Mouse (Mus musculus): ENCODE measurements around the gene Ssr3. TPM values are rescaled to one million over a fixed set of nuclear protein-coding genes. Genes with fewer than 3 reads are reported as not detected.
A peak's percentile ranks its signal among the peaks of the same experiment; 100 is the strongest.
"Not testable (repeated sequence)": the region's sequence is repeated elsewhere in the genome, so short reads cannot be mapped to it uniquely, and the experiment has no call there.

Ssr3 gene
- 100 to 1,000 TPM; 155 to 195 TPM for total RNA-seq (2021)
- long read RNA-seq, experiment 1, transcript Ssr3-201 (5 exons, 2,957 nt) = major isoform, 114 of 118 reads
- long read RNA-seq, experiment 1, partial matches to known transcripts = 0 of 118 reads
- long read RNA-seq, experiment 1, other reads (novel, unspliced or antisense) = 2 of 118 reads
- long read RNA-seq, experiment 2, transcript Ssr3-201 (5 exons, 2,957 nt) = major isoform, 137 of 164 reads
- long read RNA-seq, experiment 2, partial matches to known transcripts = 2 of 164 reads
- long read RNA-seq, experiment 2, other reads (novel, unspliced or antisense) = 19 of 164 reads

DNA sequence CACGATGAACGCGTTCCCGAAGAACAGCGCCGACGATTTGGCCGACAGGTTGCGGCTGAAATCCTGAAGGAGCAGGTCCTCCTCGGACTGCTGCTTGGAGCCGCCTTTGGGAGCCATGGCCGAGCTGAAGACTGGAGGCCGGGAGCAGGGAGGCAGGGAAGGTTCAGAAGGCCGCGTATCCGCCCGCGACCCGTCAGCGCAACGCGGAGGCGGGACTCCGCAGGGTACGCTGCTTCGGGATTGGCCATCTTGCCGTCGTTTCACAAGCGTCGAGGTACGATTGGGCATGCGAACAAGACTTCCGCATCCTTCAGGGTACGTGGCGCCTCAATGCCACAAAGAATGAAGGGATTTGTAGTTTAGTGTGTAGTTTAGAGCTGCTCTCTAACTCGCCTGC lies at the start of gene Ssr3:
Gene Ssr3, minus strand, starts transcription at position 203 of the 397 bp plus-strand sequence.
- peak; percentile 89 to 90 for DNase-seq (ENCODE audit: low spot score in 2 of 2)

DNA sequence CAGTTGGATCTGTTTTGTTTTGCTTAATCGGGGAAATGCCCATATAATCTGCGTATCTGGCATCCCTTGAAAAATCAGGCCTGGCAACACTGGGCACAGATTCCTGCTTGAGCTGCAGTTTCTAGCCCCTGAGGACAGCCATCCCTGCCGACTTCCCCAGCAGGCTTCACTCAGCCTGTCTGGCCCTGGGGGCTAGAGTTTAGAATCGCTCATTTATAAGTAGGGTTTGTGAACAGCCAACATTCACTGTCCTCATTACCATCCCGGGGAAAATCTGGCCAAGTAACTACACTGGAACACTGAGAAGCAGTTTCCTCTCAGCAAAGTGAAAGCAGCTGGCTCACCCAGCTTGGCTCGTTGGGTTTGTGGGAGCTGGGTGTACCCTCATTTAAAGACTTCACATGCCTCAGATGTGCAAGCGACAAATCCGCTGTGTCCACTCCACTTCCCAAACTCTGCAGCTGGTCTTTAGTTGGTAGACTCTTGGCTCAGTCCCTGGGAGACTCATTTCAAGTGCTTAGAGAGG lies 49.2 kb upstream of the Ssr3 start:
- no peak for DNase-seq (ENCODE audit: low spot score in 2 of 2)

DNA sequence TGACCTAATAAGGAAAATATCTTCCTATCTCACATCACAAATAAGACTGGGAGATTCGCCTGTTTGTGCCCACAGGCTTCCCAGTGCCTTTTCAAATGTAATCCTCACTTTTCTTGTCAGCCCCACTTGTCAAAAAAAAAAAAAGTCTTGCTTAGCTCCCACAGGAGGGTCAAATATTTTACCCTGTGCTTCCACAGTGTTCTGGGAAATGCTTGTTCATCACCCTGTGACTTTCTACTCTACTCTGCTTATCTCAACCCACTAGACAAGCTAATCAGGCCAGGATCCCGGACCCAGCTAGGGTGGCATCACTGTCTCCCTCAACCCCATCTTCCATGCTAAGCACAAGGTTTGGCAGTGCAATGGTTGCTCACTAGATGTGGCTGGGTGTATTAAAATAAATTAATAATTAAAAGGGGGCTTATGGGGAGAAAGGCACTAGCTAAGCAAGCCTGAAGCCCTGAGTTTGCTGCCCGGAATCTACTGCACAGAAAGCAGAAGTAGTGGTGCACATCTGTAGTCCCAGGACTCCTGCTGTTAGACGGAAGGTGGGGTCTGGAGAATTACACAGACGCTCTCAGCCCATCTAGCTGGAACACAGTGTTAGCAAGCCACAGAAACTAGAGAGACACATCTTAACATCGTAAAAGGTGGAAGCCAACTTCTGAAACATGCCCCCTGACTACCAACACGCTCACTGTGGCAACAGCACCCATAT lies 46.2 kb upstream of the Ssr3 start:
- DNase-seq (ENCODE audit: low spot score in 2 of 2) = no peak

DNA sequence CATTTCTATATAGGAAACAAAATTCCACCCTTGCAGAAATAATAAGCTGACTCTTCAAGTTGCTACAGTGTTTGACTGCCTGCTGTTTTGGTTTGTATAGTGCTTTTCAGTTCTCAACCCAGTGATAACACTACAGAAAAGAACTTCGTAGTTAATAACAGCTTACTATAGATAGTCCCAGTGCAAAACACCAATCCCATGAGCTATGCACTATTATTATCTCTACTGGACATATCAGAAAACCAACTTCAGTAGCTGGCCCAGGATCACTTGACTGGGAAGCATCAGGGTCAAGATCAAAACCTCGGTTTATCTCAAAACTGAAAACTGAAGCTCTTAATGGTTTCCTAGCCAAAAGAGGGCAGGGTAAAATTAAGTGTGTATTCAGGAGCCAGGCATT lies 43.4 kb upstream of the Ssr3 start:
- no peak for DNase-seq (ENCODE audit: low spot score in 2 of 2)

DNA sequence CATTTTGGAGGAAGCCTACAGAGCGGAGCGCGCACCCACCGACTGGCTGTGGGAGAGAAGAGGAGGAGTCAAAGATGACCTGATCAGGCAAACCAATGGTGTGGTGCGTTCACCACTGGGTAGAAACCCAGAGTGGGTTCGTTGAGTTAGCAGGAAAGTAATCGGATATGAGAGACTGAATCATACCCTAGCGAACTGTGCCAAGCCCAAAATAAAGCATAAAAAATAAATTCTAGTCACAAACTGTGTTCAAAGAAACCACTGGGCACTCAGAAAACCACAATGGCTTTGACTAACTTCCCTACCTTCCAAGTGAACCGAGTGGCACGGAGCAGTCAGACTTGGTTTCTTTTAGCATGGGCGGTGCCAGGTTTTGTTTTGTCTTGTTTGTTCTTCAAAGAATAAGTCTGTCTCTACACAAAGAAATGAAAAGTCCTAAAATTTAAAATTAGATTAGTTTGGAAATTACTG lies 42.7 kb upstream of the Ssr3 start:
- DNase-seq (ENCODE audit: low spot score in 2 of 2) = no peak

DNA sequence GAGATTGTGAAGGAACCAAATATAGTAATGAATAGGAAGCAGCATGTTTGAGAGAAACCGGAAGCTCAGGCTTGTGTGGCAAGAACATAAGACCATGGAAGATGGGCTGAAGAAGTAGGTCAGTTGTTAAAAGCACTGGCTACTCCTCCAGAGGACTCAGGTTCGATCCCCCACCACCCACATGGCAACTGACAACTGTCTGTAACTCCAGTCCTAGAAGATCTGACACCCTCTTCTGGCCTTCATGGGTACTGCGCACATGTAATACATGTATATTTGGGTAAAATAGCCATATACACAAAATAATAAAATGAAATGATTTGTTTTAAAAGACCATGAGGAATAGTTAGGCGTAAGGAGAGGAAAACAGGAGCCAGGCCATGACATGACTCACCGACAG lies 39.8 kb upstream of the Ssr3 start:
- DNase-seq (ENCODE audit: low spot score in 2 of 2) = no peak

DNA sequence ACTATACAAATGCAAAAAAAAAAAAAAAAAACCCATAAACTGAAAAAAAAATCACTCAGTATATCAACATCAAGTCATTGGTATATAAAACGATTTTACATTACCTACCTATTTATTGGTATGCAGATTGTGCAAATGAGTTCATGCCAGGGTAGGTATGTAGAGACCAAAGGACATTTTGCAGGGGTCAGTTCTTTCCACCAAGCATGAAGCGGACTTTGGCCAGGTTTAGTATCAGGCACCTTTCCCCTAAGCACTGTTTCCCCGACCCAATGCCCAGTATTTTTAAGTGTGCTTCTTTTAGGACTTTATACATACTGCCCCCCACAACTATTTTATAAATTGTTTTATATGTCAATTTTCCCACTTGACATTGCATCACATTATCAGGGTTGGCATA lies 27.3 kb upstream of the Ssr3 start:
- no peak for DNase-seq (ENCODE audit: low spot score in 2 of 2)

DNA sequence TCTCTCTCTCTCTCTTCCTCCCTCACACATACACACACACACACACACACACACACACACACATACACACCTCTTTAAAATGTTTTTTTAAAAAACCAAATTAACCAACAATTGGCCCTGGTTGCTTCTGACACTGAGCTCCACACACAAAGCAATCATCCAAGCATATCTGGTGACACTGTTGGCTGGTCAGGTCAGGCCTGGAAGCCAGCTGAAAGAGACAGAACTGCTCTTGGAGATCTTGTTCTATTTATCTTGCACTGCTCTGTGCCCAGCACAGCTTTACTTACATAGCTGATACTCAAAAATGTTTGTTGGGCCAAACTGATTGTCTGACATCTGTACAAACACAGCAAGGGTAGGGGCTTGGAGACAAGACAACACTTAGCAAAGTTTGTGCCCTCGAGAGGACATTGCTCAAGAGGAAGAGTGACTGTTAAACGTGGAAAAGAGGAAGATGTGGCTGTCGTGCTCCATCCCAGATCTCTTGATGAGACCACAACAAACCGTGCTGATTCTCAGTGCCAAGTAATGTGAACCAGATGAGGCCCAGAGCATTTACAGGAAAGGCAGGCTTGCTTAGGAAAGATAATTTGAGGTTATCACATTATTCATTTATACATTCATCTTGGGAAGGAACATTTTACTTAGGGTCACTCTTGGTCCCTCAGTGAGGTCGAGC lies 25.6 kb upstream of the Ssr3 start:
- no peak for DNase-seq (ENCODE audit: low spot score in 2 of 2)

DNA sequence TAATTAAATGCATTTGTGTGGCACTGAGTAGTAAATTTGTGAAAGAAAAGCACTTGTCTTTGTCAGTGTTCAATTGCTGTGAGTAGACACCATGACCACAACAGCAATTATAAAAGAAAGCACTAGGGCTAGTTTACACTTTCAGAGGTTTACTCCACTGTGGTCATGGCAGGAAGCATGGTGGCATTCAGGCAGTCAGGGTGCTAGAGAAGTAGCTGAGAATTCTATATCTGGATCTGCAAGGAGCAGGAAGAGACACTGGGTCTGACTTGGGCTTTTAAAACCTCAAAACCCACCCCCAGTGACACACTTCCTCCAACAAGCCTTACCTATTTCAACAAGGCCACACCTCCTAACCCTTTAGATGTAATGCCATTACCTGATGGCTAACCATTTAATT lies 24.1 kb upstream of the Ssr3 start:
- no peak for DNase-seq (ENCODE audit: low spot score in 2 of 2)

DNA sequence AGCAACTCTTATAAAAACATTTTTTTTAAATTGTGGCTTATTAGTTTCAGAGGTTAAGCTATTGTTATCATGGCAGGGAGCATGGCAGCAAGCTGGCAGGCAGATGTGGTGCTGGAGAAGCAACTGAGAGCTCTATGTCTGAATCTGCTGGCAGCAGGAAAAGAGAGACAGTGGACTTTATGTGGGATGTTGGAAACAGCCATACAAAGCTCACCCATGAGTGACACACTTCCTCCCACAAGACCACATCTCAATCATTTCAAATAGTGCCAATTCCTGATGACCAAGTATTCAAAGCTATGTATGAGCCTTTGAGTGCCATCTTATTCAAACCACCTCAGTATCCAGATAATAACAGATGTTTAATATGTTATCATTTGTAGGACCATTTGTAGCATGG lies 15.5 kb upstream of the Ssr3 start:
- no peak for DNase-seq (ENCODE audit: low spot score in 2 of 2)

DNA sequence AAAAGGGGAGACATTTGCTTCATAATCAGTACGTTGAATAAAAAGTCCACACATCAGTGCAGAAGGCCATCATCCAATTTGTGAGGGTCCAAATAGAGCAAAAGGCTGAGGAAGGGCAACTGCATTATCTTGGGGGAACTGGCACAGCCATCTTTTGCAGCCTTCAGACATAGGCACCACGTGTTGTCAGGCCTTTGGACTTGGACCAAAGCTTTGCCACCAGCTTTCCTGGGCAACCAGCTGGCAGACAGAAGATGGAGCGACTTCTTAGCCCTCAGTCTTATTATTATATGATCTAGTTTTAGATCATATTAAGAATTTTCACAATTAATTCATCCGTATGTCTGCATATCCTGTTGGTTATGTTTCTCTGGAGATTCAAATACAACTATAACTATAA lies 13.4 kb upstream of the Ssr3 start:
- no peak for DNase-seq (ENCODE audit: low spot score in 2 of 2)

DNA sequence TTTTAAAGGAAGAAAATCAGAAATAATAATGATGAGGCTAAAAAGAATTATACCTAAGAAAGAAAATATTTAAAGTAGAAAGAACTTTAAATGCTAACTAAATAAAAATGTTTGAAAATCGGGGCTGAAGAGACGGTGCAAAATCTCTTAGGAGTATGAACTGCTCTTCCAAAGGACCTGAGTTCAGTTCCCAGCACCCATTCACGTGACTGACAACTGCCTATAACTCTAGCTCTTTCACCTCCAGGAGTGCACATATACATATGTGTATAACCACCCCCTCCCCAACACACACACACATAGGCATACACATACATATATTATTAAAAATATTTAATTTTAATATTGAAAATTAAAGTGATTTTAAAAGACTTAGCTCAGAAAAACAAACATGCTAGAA lies 5.1 kb upstream of the Ssr3 start:
- DNase-seq (ENCODE audit: low spot score in 2 of 2) = no peak

DNA sequence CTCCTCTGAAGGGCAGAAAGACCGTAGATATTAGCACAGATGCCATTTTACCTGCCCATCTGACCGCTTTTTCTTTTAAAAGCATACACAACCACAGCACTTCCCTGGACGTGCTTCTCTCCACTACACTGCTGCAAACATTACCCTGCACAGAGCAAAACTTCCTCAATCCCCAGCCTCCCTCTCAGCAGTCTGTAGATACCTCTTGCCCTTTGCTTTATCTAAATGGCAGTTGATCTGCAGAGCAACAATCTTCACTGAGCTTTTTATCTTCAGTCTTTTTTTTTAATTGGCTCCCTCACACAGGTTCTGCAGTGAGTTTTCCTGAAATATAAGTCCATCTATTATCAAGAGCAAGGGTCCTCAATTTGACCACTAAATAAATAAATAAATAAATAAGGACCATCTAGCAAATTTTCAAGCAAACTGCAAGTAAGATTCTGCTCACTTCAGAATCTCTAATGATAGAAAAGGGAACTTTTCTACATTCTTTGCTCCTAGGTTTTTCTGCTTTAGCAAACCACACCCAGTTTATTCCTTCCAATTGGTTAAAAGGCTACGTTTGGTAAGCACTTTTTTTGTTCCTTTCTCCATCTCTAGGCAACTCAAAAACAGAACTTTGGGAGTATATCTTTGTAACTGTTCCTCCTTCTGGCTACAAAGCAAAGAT lies 4.5 kb upstream of the Ssr3 start:
- DNase-seq (ENCODE audit: low spot score in 2 of 2) = no peak

DNA sequence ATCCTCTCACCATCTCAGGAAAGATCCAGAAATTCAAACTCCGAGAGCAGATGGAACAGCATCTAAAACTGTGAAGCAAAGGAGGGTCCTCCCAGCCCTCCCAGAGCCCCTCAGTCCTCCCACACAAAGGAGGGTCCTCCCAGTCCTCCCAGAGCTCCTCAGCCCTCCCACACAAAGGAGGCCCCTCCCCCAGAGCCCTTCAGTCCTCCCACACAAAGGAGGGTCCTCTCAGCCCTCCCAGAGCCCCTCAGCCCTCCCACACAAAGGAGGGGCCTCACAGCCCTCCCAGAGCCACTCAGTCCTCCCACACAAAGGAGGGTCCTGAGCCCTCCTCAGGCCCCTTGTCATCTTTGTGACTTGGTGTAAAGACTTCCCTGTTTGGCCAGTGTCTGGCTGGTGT lies 2.7 kb upstream of the Ssr3 start:
- not testable (repeated sequence) for DNase-seq (ENCODE audit: low spot score in 2 of 2)

DNA sequence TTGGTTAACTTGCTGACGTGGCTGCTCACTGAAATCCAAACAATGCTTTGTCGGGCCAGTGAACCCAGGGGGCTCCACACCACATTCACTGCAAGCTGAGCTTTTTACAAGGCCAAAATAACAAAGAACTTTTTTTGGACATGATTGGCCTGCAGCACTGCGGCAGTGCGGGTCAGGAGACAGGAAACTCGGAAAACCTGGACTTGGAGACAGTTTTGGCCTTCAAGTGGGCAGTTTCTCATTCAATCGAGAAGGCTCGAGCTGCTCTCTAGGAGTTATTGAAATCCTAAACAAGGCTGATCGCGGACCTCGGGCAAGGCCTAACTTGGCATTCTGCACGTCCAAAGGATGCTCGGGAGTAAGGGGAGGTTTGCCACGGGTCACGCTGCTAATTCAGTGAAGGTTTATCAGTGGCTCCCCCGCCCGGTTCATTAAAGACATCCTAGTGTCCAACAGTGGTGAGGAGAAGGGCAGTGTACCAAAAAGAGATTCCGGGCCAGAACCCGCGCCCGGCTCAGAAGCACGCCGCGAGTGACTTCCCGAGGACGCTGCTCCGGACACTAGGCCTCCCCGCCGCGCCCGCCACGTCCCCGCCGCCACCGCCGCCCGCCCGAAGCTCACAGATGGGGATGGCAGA lies 521 bp downstream of the Ssr3 start:
- peak in 1 of 2 experiments; percentile 22 for DNase-seq (ENCODE audit: low spot score in 2 of 2)

DNA sequence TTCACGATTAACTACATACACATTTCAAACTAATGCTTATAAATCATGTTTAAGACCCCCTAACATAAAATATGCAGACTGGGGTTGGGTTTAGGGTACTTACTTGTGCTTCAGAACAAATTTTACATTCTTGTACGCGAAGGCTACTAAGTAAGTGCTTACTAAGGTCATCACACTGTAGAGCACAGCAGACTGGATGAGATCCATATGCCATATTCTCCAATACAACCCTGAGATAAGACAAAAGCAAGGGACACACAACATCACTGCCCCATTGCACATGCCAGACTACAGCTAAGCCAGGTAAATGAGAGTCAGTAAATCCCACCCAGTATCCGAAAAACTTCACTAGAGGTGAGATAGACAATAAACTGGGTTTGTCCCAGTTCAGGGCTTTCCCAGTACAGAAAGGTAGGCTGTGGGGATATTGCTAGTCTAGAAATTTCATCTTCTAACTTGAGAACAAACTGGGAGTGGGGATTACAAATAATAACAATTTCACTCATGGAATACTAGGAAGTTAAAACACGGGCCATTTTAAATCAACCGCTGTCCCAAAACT lies 1.1 kb downstream of the Ssr3 start:
- no peak for DNase-seq (ENCODE audit: low spot score in 2 of 2)

DNA sequence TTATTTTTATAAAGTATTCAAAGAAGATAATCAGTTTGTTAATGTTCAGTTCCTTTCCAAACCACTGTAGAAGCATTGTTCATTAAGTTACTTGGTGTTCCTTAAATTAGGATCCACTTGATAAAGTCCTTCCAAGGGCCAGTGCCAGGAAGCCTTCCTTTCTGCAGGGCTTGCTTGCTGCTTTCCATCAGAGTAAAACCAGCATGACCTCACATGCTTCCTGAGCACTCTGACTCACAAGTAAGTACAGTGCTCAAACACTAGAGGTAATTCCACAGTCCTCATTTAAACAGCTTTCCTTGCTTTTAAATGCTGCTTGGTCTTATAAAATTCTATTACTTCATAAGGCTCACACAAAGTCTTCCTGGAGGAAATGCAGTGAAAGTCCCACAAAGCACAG lies 6.7 kb downstream of the Ssr3 start:
- no peak for DNase-seq (ENCODE audit: low spot score in 2 of 2)

DNA sequence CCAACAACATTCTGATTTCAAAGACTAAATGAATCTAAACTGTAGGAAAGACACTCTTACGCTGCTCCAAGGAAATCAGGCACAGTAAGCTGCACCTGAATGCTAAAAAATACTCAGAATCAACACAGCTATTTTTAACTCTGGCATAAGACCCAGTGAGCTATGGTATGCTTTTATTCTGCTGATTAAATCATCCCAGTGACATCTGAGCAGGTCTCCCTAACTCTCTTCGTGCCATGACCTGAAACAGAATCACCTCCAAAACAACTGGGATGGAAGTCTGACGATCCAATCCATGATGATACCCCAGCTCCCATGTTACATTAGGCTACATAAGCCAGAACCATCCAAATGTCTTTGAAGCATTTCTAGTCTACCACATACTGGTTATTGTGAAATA lies 8.0 kb downstream of the Ssr3 start:
- DNase-seq (ENCODE audit: low spot score in 2 of 2) = no peak

DNA sequence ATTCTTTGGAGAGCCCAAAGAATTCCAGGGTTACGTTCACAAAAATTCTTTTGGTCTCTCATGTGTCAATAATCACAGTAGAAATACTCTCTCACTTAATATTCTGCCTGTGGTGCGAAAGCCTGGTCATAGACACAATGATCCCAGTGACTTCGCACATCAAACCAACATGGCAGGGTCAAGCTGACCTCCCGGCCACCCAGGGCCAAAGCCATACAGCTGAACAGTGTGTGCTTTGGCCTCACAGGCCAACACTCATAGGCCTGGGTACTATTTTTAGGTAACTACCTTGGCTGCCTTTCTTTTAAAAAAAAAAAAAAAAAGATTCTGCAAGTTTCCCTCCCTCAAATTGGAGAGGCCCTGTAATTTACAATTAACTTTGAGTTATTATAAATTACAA lies 11.3 kb downstream of the Ssr3 start:
- DNase-seq (ENCODE audit: low spot score in 2 of 2) = no peak

DNA sequence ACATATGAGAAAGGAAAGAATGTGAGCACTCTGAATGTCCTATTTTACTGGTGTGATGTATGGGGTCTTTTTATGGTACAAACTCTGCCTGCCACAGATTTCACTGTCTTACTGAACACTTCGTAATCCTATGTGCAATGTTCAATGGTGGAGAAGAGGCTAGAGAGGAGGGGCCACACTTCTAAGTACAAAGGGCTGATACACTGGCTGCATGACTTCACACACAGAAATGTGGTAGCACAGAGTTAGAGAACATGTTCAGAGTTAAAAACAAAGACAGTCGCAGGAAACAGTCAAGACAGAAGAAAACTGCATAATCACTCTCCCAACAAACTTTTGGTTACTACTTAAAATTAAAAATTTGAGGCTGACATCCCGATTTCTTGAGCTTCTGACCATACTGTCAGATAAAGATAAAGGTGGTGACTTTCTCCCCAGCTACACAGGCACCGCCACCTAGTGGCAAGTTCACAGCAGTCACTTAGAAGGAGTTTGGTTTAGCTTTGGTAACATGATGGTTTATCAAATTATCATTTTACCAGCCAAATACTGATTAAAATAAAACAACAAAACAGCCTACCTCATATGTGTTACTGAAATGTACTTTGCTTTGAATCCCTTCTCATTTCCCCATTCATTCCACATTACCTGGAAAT lies 12.4 kb downstream of the Ssr3 start:
- DNase-seq (ENCODE audit: low spot score in 2 of 2) = peak in 1 of 2 experiments; percentile 54

Data from adrenal gland, adult 18-20 months (tissue).